In genomic region chr2:74710929-74711543, GRCm38 (mm10) we compare ENCODE assay signal across 16 mouse cellular contexts. TPM values are rescaled to one million over a fixed set of nuclear protein-coding genes. Genes with fewer than 3 reads are reported as not detected.
DNase-seq lines count a peak whose midpoint lies in the region; ATAC-seq lines count a peak whose summit lies in the region.
"Had no signal": no experiment of that assay in that cellular context is flagged by ENCODE, and none has a peak within 500 bp of the region (broad histone marks: within the 10 kb centered on the region; RNA-seq: fewer than 3 reads in every experiment).

No protein-coding gene starts in this region.

- WGBS in kidney, embryonic 15.5 days = under 1% methylated on average over 16 of the region's 16 CpGs
- WGBS in intestine, embryonic 15.5 days = 4% methylated on average over 16 of the region's 16 CpGs
- WGBS in neural tube, embryonic 12.5 days = under 1% methylated on average over 16 of the region's 16 CpGs

- no peaks in the 10 kb centered on the region for H3K9me3 ChIP-seq in kidney, embryonic 15.5 days (replicated peaks)
- H3K9me3 ChIP-seq in intestine, embryonic 15.5 days = no peaks in the 10 kb centered on the region
- H3K9me3 ChIP-seq in neural tube, embryonic 12.5 days = no peaks in the 10 kb centered on the region
- H3K9me3 ChIP-seq: liver, embryonic 12.5 days had no signal

- no peaks in the 10 kb centered on the region for H3K27me3 ChIP-seq in kidney, embryonic 15.5 days
- H3K27me3 ChIP-seq in intestine, embryonic 15.5 days (replicated peaks) = peaks cover 53% of the 10 kb centered on the region
- H3K27me3 ChIP-seq in neural tube, embryonic 12.5 days (replicated peaks) = no peaks in the 10 kb centered on the region

- no peak for ATAC-seq in kidney, embryonic 15.5 days (replicated peaks; ENCODE audit: low FRiP score)
- no peak for ATAC-seq in intestine, embryonic 15.5 days
- no peak for ATAC-seq in neural tube, embryonic 12.5 days (ENCODE audit: low FRiP score, low read depth)
- ATAC-seq in frontal cortex, adult (ENCODE audit: low TSS enrichment) = no peak
- ATAC-seq: activated CD4-positive, CD25-positive, alpha-beta regulatory T cell, adult 4 months; liver, embryonic 12.5 days had no signal

- H3K27ac ChIP-seq in kidney, embryonic 15.5 days = peak overlapping the region; percentile 96
- H3K27ac ChIP-seq in intestine, embryonic 15.5 days = 0 out of 2 replicates have a peak overlapping the region, but pooled peaks have one; percentile 9
- H3K27ac ChIP-seq in neural tube, embryonic 12.5 days = peak overlapping the region; percentile 100
- H3K27ac ChIP-seq: liver, embryonic 12.5 days; macrophage had no signal

- DNase-seq in adrenal gland, postnatal 10 days = peak; percentile 44
- no peak for DNase-seq in adrenal gland, postnatal 25 days
- no peak for DNase-seq in kidney, adult 8-10 months
- no peak for DNase-seq in MN1 (ENCODE audit: low spot score)
- DNase-seq: cerebellum, adult 11-12 months; right cerebral cortex, adult 18-20 months had no signal

- peaks cover 53% of the 10 kb centered on the region for H3K4me1 ChIP-seq in kidney, embryonic 15.5 days
- H3K4me1 ChIP-seq in intestine, embryonic 15.5 days (replicated peaks) = no peaks in the 10 kb centered on the region; the same call in 1 of the 2 replicates
- H3K4me1 ChIP-seq in neural tube, embryonic 12.5 days = peaks cover 41% of the 10 kb centered on the region

- H3K36me3 ChIP-seq in kidney, embryonic 15.5 days = no peaks in the 10 kb centered on the region
- H3K36me3 ChIP-seq in intestine, embryonic 15.5 days = no peaks in the 10 kb centered on the region
- no peaks in the 10 kb centered on the region for H3K36me3 ChIP-seq in neural tube, embryonic 12.5 days
- H3K36me3 ChIP-seq: liver, embryonic 12.5 days had no signal

- peak overlapping the region; percentile 99 for H3K9ac ChIP-seq in kidney, embryonic 15.5 days
- H3K9ac ChIP-seq in intestine, embryonic 15.5 days = no peak overlapping the region
- H3K9ac ChIP-seq in neural tube, embryonic 12.5 days = peak overlapping the region; percentile 100
- H3K9ac ChIP-seq: liver, embryonic 12.5 days had no signal

- peak overlapping the region; percentile 95 for H3K4me3 ChIP-seq in kidney, embryonic 15.5 days (replicated peaks)
- H3K4me3 ChIP-seq in intestine, embryonic 15.5 days (replicated peaks) = peak overlapping the region; percentile 48
- H3K4me3 ChIP-seq in neural tube, embryonic 12.5 days = peak overlapping the region; percentile 90

- peak overlapping the region; percentile 75 for H3K4me2 ChIP-seq in kidney, embryonic 15.5 days
- peak overlapping the region; percentile 73 for H3K4me2 ChIP-seq in intestine, embryonic 15.5 days (replicated peaks)
- peak overlapping the region; percentile 96 for H3K4me2 ChIP-seq in neural tube, embryonic 12.5 days (replicated peaks)

RNA-seq across cellular contexts. Expression of gene Hoxd3, which starts 0.7 kb away (rescaled TPM):
- under 1 TPM; 0.33 to 0.42 TPM for total RNA-seq in adrenal gland, postnatal 10 days (2021)
- 0.73 and 2.6 TPM in 2 replicates for total RNA-seq in adrenal gland, postnatal 25 days (2021)
- polyA plus RNA-seq in kidney, embryonic 15.5 days (2015; fragmentation: Nextera tagmentation; extraction: Ambion mirVana) = 15.2 and 15.9 TPM in 2 replicates
- 18.8 and 19.2 TPM in 2 replicates for polyA plus RNA-seq in intestine, embryonic 15.5 days (2015; fragmentation: Nextera tagmentation; extraction: Ambion mirVana)
- polyA plus RNA-seq in neural tube, embryonic 12.5 days (2016; fragmentation: Nextera tagmentation; extraction: Ambion mirVana) = 55.9 and 68.9 TPM in 2 replicates
- total RNA-seq: heart, postnatal 25 days; layer of hippocampus, adult 8-10 months had no signal
- polyA plus RNA-seq: activated CD4-positive, CD25-positive, alpha-beta regulatory T cell, adult 4 months; forebrain, embryonic 14.5 days; macrophage had no signal

RNA-seq across cellular contexts. Expression of gene Hoxd4, which starts 0.7 kb away (rescaled TPM):
- total RNA-seq in adrenal gland, postnatal 10 days (2021) = 10 to 100 TPM in 1 of 2 experiments, 1 to 10 TPM in 1; 7.0 to 18.8 TPM
- 27.8 and 34.1 TPM in 2 replicates for total RNA-seq in adrenal gland, postnatal 25 days (2021)
- 5.6 and 5.8 TPM in 2 replicates for polyA plus RNA-seq in kidney, embryonic 15.5 days (2015; fragmentation: Nextera tagmentation; extraction: Ambion mirVana)
- polyA plus RNA-seq in intestine, embryonic 15.5 days (2015; fragmentation: Nextera tagmentation; extraction: Ambion mirVana) = 1.2 and 1.6 TPM in 2 replicates
- 14.2 and 16.0 TPM in 2 replicates for polyA plus RNA-seq in neural tube, embryonic 12.5 days (2016; fragmentation: Nextera tagmentation; extraction: Ambion mirVana)
- total RNA-seq: layer of hippocampus, adult 8-10 months had no signal
- polyA plus RNA-seq: activated CD4-positive, CD25-positive, alpha-beta regulatory T cell, adult 4 months; forebrain, embryonic 14.5 days; liver, embryonic 12.5 days; macrophage had no signal

RNA-seq across cellular contexts. Expression of gene Hoxd8, which starts 6.6 kb away (rescaled TPM):
- total RNA-seq in adrenal gland, postnatal 10 days (2021) = 10 to 100 TPM; 25.0 to 26.2 TPM
- total RNA-seq in adrenal gland, postnatal 25 days (2021) = 27.2 and 33.9 TPM in 2 replicates
- polyA plus RNA-seq in kidney, embryonic 15.5 days (2015; fragmentation: Nextera tagmentation; extraction: Ambion mirVana) = 36.4 and 40.8 TPM in 2 replicates
- polyA plus RNA-seq in intestine, embryonic 15.5 days (2015; fragmentation: Nextera tagmentation; extraction: Ambion mirVana) = 4.2 and 5.1 TPM in 2 replicates
- 20.8 and 21.4 TPM in 2 replicates for polyA plus RNA-seq in neural tube, embryonic 12.5 days (2016; fragmentation: Nextera tagmentation; extraction: Ambion mirVana)
- total RNA-seq: layer of hippocampus, adult 8-10 months had no signal
- polyA plus RNA-seq: activated CD4-positive, CD25-positive, alpha-beta regulatory T cell, adult 4 months; macrophage had no signal

RNA-seq across cellular contexts. Expression of gene Hoxd9, which starts 13.5 kb away (rescaled TPM):
- total RNA-seq in adrenal gland, postnatal 10 days (2021) = 1 to 10 TPM; 4.6 TPM
- 3.7 and 5.2 TPM in 2 replicates for total RNA-seq in adrenal gland, postnatal 25 days (2021)
- 38.1 and 40.7 TPM in 2 replicates for polyA plus RNA-seq in kidney, embryonic 15.5 days (2015; fragmentation: Nextera tagmentation; extraction: Ambion mirVana)
- 4.4 and 5.9 TPM in 2 replicates for polyA plus RNA-seq in intestine, embryonic 15.5 days (2015; fragmentation: Nextera tagmentation; extraction: Ambion mirVana)
- 34.4 and 36.8 TPM in 2 replicates for polyA plus RNA-seq in neural tube, embryonic 12.5 days (2016; fragmentation: Nextera tagmentation; extraction: Ambion mirVana)
- total RNA-seq: layer of hippocampus, adult 8-10 months had no signal
- polyA plus RNA-seq: activated CD4-positive, CD25-positive, alpha-beta regulatory T cell, adult 4 months; forebrain, embryonic 14.5 days; macrophage had no signal

RNA-seq across cellular contexts. Expression of gene Gm28230, which starts 15.5 kb away (rescaled TPM):
- 1 to 10 TPM in 1 of 2 experiments, under 1 TPM in 1; 0.69 to 1.7 TPM for total RNA-seq in adrenal gland, postnatal 10 days (2021)
- 3.3 and 3.6 TPM in 2 replicates for total RNA-seq in adrenal gland, postnatal 25 days (2021)
- 1.7 and 2.3 TPM in 2 replicates for polyA plus RNA-seq in kidney, embryonic 15.5 days (2015; fragmentation: Nextera tagmentation; extraction: Ambion mirVana)
- polyA plus RNA-seq in intestine, embryonic 15.5 days (2015; fragmentation: Nextera tagmentation; extraction: Ambion mirVana) = 0.55 and 0.73 TPM in 2 replicates
- 6.9 and 9.1 TPM in 2 replicates for polyA plus RNA-seq in neural tube, embryonic 12.5 days (2016; fragmentation: Nextera tagmentation; extraction: Ambion mirVana)
- total RNA-seq: heart, postnatal 25 days; layer of hippocampus, adult 8-10 months had no signal
- polyA plus RNA-seq: activated CD4-positive, CD25-positive, alpha-beta regulatory T cell, adult 4 months; forebrain, embryonic 14.5 days; liver, embryonic 12.5 days; macrophage had no signal

Comparison
In these comparisons a context has a peak if more than half of its experiments do, and no peak if none do; other contexts are left out.
1. H3K27ac ChIP-seq: peak in every context shown above with its lines; median percentile 100 in neural tube, embryonic 12.5 days; 96 in kidney, embryonic 15.5 days; 9 in intestine, embryonic 15.5 days.